Mouse (Mus musculus): ENCODE data around the gene Rccd1.
A peak's percentile ranks its signal among the peaks of the same experiment; 100 is the strongest.

Gene Rccd1

GRCm38 (mm10) chr7:80299568-80299967, 24.7 kb downstream of the Rccd1 start:
- no peak for DNase-seq (ENCODE audit: low spot score in 2 of 2)

- no peak for DNase-seq (ENCODE audit: low spot score in 2 of 2)
Observed at GRCm38 (mm10) chr7:80298754-80299153, 25.5 kb downstream of the Rccd1 start.

GRCm38 (mm10) chr7:80297041-80297440, 27.2 kb downstream of the Rccd1 start:
- DNase-seq (ENCODE audit: low spot score in 2 of 2), result no peak

- DNase-seq (ENCODE audit: low spot score in 2 of 2), result no peak
Observed at GRCm38 (mm10) chr7:80296462-80296861, 27.8 kb downstream of the Rccd1 start.

- DNase-seq (ENCODE audit: low spot score in 2 of 2), result no peak
Observed at GRCm38 (mm10) chr7:80294764-80295648, 29.2 kb downstream of the Rccd1 start.

- DNase-seq (ENCODE audit: low spot score in 2 of 2), result peak; percentile 98
Observed at GRCm38 (mm10) chr7:80294062-80294763, 30.0 kb downstream of the Rccd1 start, which contains the start of gene Prc1. Gene Prc1 (plus strand): TSS chr7:80294450.

- DNase-seq (ENCODE audit: low spot score in 2 of 2), result no peak
Observed at GRCm38 (mm10) chr7:80287736-80288135, 36.5 kb downstream of the Rccd1 start.

- DNase-seq (ENCODE audit: low spot score in 2 of 2), result no peak
Observed at GRCm38 (mm10) chr7:80285725-80286124, 38.5 kb downstream of the Rccd1 start.

- no peak for DNase-seq (ENCODE audit: low spot score in 2 of 2)
Observed at GRCm38 (mm10) chr7:80284391-80284790, 39.9 kb downstream of the Rccd1 start.

GRCm38 (mm10) chr7:80283226-80283918, 40.9 kb downstream of the Rccd1 start:
- DNase-seq (ENCODE audit: low spot score in 2 of 2), result no peak

GRCm38 (mm10) chr7:80281646-80282045, 42.6 kb downstream of the Rccd1 start:
- DNase-seq (ENCODE audit: low spot score in 2 of 2), result no peak

- no peak for DNase-seq (ENCODE audit: low spot score in 2 of 2)
Observed at GRCm38 (mm10) chr7:80280998-80281397, 43.3 kb downstream of the Rccd1 start.

- DNase-seq (ENCODE audit: low spot score in 2 of 2), result no peak
Observed at GRCm38 (mm10) chr7:80280032-80280431, 44.2 kb downstream of the Rccd1 start.

GRCm38 (mm10) chr7:80276374-80276773, 47.9 kb downstream of the Rccd1 start:
- DNase-seq (ENCODE audit: low spot score in 2 of 2), result no peak

- no peak for DNase-seq (ENCODE audit: low spot score in 2 of 2)
Observed at GRCm38 (mm10) chr7:80273456-80273855, 50.8 kb downstream of the Rccd1 start.

- DNase-seq (ENCODE audit: low spot score in 2 of 2), result no peak
Observed at GRCm38 (mm10) chr7:80269751-80270255, 54.5 kb downstream of the Rccd1 start.

- DNase-seq (ENCODE audit: low spot score in 2 of 2), result peak; percentile 95
Observed at GRCm38 (mm10) chr7:80268897-80269750, 55.1 kb downstream of the Rccd1 start, which contains the start of gene Vps33b. Gene Vps33b (plus strand): TSS chr7:80269649.

GRCm38 (mm10) chr7:80267764-80268163, 56.5 kb downstream of the Rccd1 start:
- DNase-seq (ENCODE audit: low spot score in 2 of 2), result no peak

- no peak for DNase-seq (ENCODE audit: low spot score in 2 of 2)
Observed at GRCm38 (mm10) chr7:80264606-80265005, 59.6 kb downstream of the Rccd1 start.

- DNase-seq (ENCODE audit: low spot score in 2 of 2), result no peak
Observed at GRCm38 (mm10) chr7:80261372-80261990, 62.8 kb downstream of the Rccd1 start.

Measured in heart, adult 9 months (tissue).